Mouse (Mus musculus): ENCODE data around the gene Slc25a47.

The Slc25a47 gene

GRCm38 (mm10) chr12:108856186-108856585 lies 20.3 kb downstream of the Slc25a47 start:
- in situ Hi-C loops (cut with MboI; ENCODE audit: unreplicated experiment in 2 of 2) = no loop called here

GRCm38 (mm10) chr12:108857109-108857508 lies 21.3 kb downstream of the Slc25a47 start:
- in situ Hi-C loops (cut with MboI; ENCODE audit: unreplicated experiment in 2 of 2) = no loop called here

- in situ Hi-C loops (cut with MboI; ENCODE audit: unreplicated experiment in 2 of 2) = no loop called here
Measured at GRCm38 (mm10) chr12:108857589-108858184, 21.8 kb downstream of the Slc25a47 start.

GRCm38 (mm10) chr12:108858486-108858885 lies 22.6 kb downstream of the Slc25a47 start:
- in situ Hi-C loops (cut with MboI; ENCODE audit: unreplicated experiment in 2 of 2) = no loop called here

GRCm38 (mm10) chr12:108865007-108865494 lies 29.2 kb downstream of the Slc25a47 start:
- in situ Hi-C loops (cut with MboI; ENCODE audit: unreplicated experiment in 2 of 2) = no loop called here

GRCm38 (mm10) chr12:108869575-108869974 lies 33.7 kb downstream of the Slc25a47 start:
- in situ Hi-C loops (cut with MboI; ENCODE audit: unreplicated experiment in 2 of 2) = no loop called here

- in situ Hi-C loops (cut with MboI; ENCODE audit: unreplicated experiment in 2 of 2) = no loop called here
Measured at GRCm38 (mm10) chr12:108873122-108873521, 37.3 kb downstream of the Slc25a47 start.

GRCm38 (mm10) chr12:108879138-108879537 lies 43.3 kb downstream of the Slc25a47 start:
- in situ Hi-C loops (cut with MboI; ENCODE audit: unreplicated experiment in 2 of 2) = loop anchor here in 1 of 2 experiments (25.0 kb wide), 1 partner anchor 692 kb away; the partner anchor contains the start of genes Ccnk and Setd3

- in situ Hi-C loops (cut with MboI; ENCODE audit: unreplicated experiment in 2 of 2) = loop anchor here in 1 of 2 experiments (25.0 kb wide), 1 partner anchor 693 kb away; the partner anchor contains the start of genes Ccnk and Setd3
Measured at GRCm38 (mm10) chr12:108880606-108881005, 44.8 kb downstream of the Slc25a47 start.

GRCm38 (mm10) chr12:108881192-108881591 lies 45.3 kb downstream of the Slc25a47 start:
- in situ Hi-C loops (cut with MboI; ENCODE audit: unreplicated experiment in 2 of 2) = loop anchor here in 1 of 2 experiments (25.0 kb wide), 1 partner anchor 694 kb away; the partner anchor contains the start of genes Ccnk and Setd3

GRCm38 (mm10) chr12:108882776-108883175 lies 46.9 kb downstream of the Slc25a47 start:
- in situ Hi-C loops (cut with MboI; ENCODE audit: unreplicated experiment in 2 of 2) = loop anchor here in 1 of 2 experiments (25.0 kb wide), 1 partner anchor 695 kb away; the partner anchor contains the start of genes Ccnk and Setd3

GRCm38 (mm10) chr12:108885906-108886305 lies 50.1 kb downstream of the Slc25a47 start:
- in situ Hi-C loops (cut with MboI; ENCODE audit: unreplicated experiment in 2 of 2) = loop anchor here in 1 of 2 experiments (25.0 kb wide), 1 partner anchor 699 kb away; the partner anchor contains the start of genes Ccnk and Setd3

- in situ Hi-C loops (cut with MboI; ENCODE audit: unreplicated experiment in 2 of 2) = loop anchor here in 1 of 2 experiments (25.0 kb wide), 1 partner anchor 700 kb away; the partner anchor contains the start of genes Ccnk and Setd3
Measured at GRCm38 (mm10) chr12:108887077-108887476, 51.2 kb downstream of the Slc25a47 start.

- in situ Hi-C loops (cut with MboI; ENCODE audit: unreplicated experiment in 2 of 2) = loop anchor here in 1 of 2 experiments (25.0 kb wide), 1 partner anchor 701 kb away; the partner anchor contains the start of genes Ccnk and Setd3
Measured at GRCm38 (mm10) chr12:108888632-108889031, 52.8 kb downstream of the Slc25a47 start.

- in situ Hi-C loops (cut with MboI; ENCODE audit: unreplicated experiment in 2 of 2) = loop anchor here (10.0 to 25.0 kb wide), 3 partner anchors 88 to 706 kb away; partner anchors contain the start of genes Ccnk (in 1 of the 2) and Setd3 (in 1 of the 2)
Measured at GRCm38 (mm10) chr12:108892989-108893714, 57.3 kb downstream of the Slc25a47 start, which contains the start of gene Wdr25. Gene Wdr25 (plus strand): TSS chr12:108893631.

- in situ Hi-C loops (cut with MboI; ENCODE audit: unreplicated experiment in 2 of 2) = loop anchor here (10.0 to 25.0 kb wide), 3 partner anchors 89 to 707 kb away; partner anchors contain the start of genes Ccnk (in 1 of the 2) and Setd3 (in 1 of the 2)
Measured at GRCm38 (mm10) chr12:108893715-108894431, 58.0 kb downstream of the Slc25a47 start, which contains the start of gene Wars. Gene Wars (minus strand): TSS chr12:108894174.

- in situ Hi-C loops (cut with MboI; ENCODE audit: unreplicated experiment in 2 of 2) = loop anchor here (10.0 to 25.0 kb wide), 3 partner anchors 90 to 707 kb away; partner anchors contain the start of genes Ccnk (in 1 of the 2) and Setd3 (in 1 of the 2)
Measured at GRCm38 (mm10) chr12:108894432-108894816, 58.6 kb downstream of the Slc25a47 start.

- in situ Hi-C loops (cut with MboI; ENCODE audit: unreplicated experiment in 2 of 2) = loop anchor here (5.0 to 25.0 kb wide), 7 partner anchors 84 to 709 kb away; partner anchors contain the start of genes Ccnk (in 1 of the 2) and Setd3 (in 1 of the 2)
Measured at GRCm38 (mm10) chr12:108896006-108896405, 60.2 kb downstream of the Slc25a47 start.

GRCm38 (mm10) chr12:108901346-108901745 lies 65.5 kb downstream of the Slc25a47 start:
- in situ Hi-C loops (cut with MboI; ENCODE audit: unreplicated experiment in 2 of 2) = loop anchor here (5.0 to 10.0 kb wide), 7 partner anchors 416 to 1496 kb away; partner anchors contain the start of gene Rtl1 (in 1 of the 2)
